Mouse (Mus musculus) liver, adult 2 months (tissue): ENCODE data around the gene Zfp423.

Experiments
- CTCF ChIP-seq: fragments of 200-500 bp; IDR thresholded peaks from 2 replicates; pipeline ENCODE4 v1.5.1; 2011; ENCODE audit warnings: low read depth, low read length, control low read depth
- POLR2A ChIP-seq: fragments of 200-500 bp; IDR thresholded peaks from 2 replicates; pipeline ENCODE4 v1.6.1; 2011; ENCODE audit warnings: low read length, control low read depth; ENCODE audit not compliant: insufficient read depth; ENCODE audit errors: extremely low read depth

- TF ChIP-seq CTCF (no peak), POLR2A (no peak)
These were observed 277.3 kb downstream of the Zfp423 start for GRCm38 (mm10) chr8:87682066-87682465.
